Mouse (Mus musculus): Measurements from ENCODE around the gene Bmp4.

DNA sequence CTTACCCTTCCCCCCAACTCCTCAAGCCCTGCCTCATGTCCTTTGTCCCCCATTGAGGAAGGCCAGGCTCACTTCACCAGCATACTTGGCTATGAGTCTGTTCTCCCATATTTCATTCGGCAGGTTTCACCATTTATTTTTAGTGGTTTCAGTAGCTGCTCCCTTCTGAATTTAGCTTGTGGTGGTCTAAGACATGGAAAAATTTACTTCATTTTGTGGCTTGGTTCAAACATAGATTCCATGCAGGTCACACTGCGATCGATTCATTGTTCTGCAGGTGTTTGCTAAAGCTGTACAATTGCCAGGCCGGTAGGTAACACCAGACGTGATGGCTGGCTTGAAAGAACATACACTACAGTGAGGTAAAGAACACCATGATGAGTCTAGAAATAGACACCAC, 39.8 kb upstream of the Bmp4 start:
- TF ChIP-seq POLR2A (IDR thresholded peaks at IDR 0.05; ENCODE audit: borderline replicate concordance, low read depth, low read length) (no peak), CTCF (IDR thresholded peaks at IDR 0.05; ENCODE audit: low read depth, low read length) (no peak)

Measured in bone marrow macrophage, adult 2 months (primary cell).